Mouse (Mus musculus): Measurements from ENCODE around the gene Postn. TPM values are rescaled to one million over a fixed set of nuclear protein-coding genes. Genes with fewer than 3 reads are reported as not detected.

Gene Postn
- total RNA-seq, 2 experiments from 2014 or later, result 0.87 to 1.4 TPM

- no peak for DNase-seq (ENCODE audit: low spot score in 2 of 2)
These were observed 57.0 kb downstream of the Postn start for GRCm38 (mm10) chr3:54417833-54418386.

GRCm38 (mm10) chr3:54420189-54420928 is 59.5 kb downstream of the Postn start:
- no peak for DNase-seq (ENCODE audit: low spot score in 2 of 2)

GRCm38 (mm10) chr3:54420983-54421382 is 60.1 kb downstream of the Postn start:
- DNase-seq (ENCODE audit: low spot score in 2 of 2), result no peak

GRCm38 (mm10) chr3:54421666-54422065 is 60.8 kb downstream of the Postn start:
- no peak for DNase-seq (ENCODE audit: low spot score in 2 of 2)

GRCm38 (mm10) chr3:54424146-54424545 is 63.2 kb downstream of the Postn start:
- DNase-seq (ENCODE audit: low spot score in 2 of 2), result no peak

GRCm38 (mm10) chr3:54431663-54432062 is 70.8 kb downstream of the Postn start:
- DNase-seq (ENCODE audit: low spot score in 2 of 2), result no peak

- no peak for DNase-seq (ENCODE audit: low spot score in 2 of 2)
These were observed 71.3 kb downstream of the Postn start for GRCm38 (mm10) chr3:54432167-54432566.

GRCm38 (mm10) chr3:54432605-54433004 is 71.7 kb downstream of the Postn start:
- DNase-seq (ENCODE audit: low spot score in 2 of 2), result no peak

GRCm38 (mm10) chr3:54434571-54434970 is 73.7 kb downstream of the Postn start:
- DNase-seq (ENCODE audit: low spot score in 2 of 2), result no peak

GRCm38 (mm10) chr3:54436373-54436964 is 75.6 kb downstream of the Postn start:
- no peak for DNase-seq (ENCODE audit: low spot score in 2 of 2)

Other genes starting within 250 kb of the Postn start
- 10 to 100 TPM; 59.4 to 62.1 TPM for gene Trpc4, start 205.1 kb upstream of the Postn start, total RNA-seq (2021)